Mouse (Mus musculus): ENCODE measurements around the gene Trpm1. TPM values are rescaled to one million over a fixed set of nuclear protein-coding genes. Genes with fewer than 3 reads are reported as not detected.

Trpm1 gene
- polyA plus RNA-seq, 1 experiment from 2014 or later = 1.6 TPM

DNA sequence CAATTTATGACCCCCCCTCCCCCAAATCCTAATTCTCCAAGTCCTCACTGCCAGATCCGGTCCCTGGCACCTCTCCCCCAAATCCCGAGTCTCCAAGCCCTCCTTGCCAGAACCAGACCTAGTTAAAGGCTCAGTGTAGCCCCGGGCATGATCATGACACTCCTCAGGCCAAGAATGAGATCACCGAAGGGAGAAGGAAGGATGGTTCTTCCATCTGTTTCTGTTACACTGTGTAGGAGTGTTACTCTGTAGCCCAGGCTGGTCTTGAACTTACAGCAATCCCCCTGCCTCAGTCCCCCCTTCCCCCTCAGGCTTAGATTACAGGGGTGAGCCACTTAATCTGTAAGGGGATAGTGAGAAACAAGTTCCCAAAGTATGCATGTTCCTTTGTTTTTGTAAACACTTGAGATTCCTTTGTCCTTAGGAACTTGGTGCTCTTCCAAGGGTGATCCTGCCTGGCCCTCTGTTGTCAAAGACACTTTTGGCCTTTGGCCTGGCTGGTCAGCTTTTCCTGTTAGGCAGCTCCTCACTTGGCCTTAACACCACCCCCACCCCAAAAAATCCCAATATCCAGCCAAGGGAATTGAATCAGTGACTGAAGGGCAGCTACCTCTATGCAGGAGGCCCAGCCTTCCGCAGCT is 2.8 kb downstream of the Trpm1 start:
- no peak for ATAC-seq (ENCODE audit: insufficient number of reproducible peaks, insufficient read depth, low FRiP score, low TSS enrichment, low read depth)
- Histone ChIP-seq H3K4me2 (no peak overlapping the region), H3K36me3 (no peaks in the 10 kb centered on the region), H3K9ac (no peak overlapping the region), H3K27ac (no peak overlapping the region), H3K4me3 (no peak overlapping the region), H3K27me3 (no peaks in the 10 kb centered on the region), H3K4me1 (peaks cover 24% of the 10 kb centered on the region), H3K9me3 (no peaks in the 10 kb centered on the region)
- WGBS = 70% methylated on average over 5 of the region's 5 CpGs

- Histone ChIP-seq H3K27ac (no peak overlapping the region), H3K27me3 (no peaks in the 10 kb centered on the region), H3K9ac (no peak overlapping the region), H3K9me3 (no peaks in the 10 kb centered on the region), H3K4me1 (peaks cover 24% of the 10 kb centered on the region), H3K4me2 (no peak overlapping the region), H3K4me3 (no peak overlapping the region), H3K36me3 (no peaks in the 10 kb centered on the region)
- no peak for ATAC-seq (ENCODE audit: insufficient number of reproducible peaks, insufficient read depth, low FRiP score, low TSS enrichment, low read depth)
- WGBS = 53% methylated on average over 7 of the region's 7 CpGs
Observed at GRCm38 (mm10) chr7:64156918-64157690, 3.5 kb downstream of the Trpm1 start.

DNA sequence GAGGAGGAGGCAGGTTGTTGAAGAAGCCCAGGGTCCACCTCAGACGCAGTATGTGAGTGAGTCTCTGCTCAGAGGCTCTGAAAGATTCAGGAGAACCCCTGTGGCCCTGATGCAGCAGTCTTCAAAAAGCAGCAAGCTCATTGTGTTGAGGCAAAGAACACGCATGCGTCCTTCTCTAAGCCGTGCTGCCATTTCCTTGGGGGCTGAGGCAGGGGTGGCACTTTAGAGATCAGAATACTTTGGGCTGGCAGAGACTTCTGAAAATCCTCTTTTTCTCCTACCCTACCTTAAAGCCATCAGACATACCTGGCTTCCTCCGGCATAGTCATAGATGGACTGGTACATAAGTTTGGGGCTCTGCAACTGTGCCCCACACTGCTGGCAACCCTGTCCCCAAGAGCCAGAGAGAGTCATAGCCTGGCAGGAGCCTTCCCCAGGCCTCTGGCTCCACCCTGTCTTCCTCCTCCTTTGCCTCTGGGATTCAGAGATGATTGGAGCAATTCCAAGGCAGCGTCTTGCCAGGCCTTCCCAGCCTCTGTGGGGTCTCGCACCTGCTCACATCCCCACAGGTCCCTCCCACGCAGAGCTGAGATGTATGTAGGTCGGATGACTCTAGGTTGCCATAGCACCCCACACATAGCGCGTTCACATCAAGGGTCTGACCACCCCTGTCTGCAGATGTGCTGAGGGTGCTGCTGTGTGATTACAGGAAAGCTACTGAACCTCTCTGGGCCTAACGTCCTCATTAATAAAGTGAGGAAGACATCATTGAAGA is 4.8 kb downstream of the Trpm1 start:
- Histone ChIP-seq H3K4me3 (no peak overlapping the region), H3K9ac (no peak overlapping the region), H3K27ac (no peak overlapping the region), H3K4me2 (no peak overlapping the region), H3K27me3 (no peaks in the 10 kb centered on the region), H3K4me1 (peaks cover 24% of the 10 kb centered on the region), H3K9me3 (no peaks in the 10 kb centered on the region), H3K36me3 (no peaks in the 10 kb centered on the region)
- ATAC-seq (ENCODE audit: insufficient number of reproducible peaks, insufficient read depth, low FRiP score, low TSS enrichment, low read depth) = no peak
- WGBS = 71% methylated on average over 12 of the region's 12 CpGs

GRCm38 (mm10) chr7:64159056-64159542 is 5.5 kb downstream of the Trpm1 start:
- 65% methylated on average over 5 of the region's 5 CpGs for WGBS
- H3K27ac ChIP-seq = no peak overlapping the region
- no peak for ATAC-seq (ENCODE audit: insufficient number of reproducible peaks, insufficient read depth, low FRiP score, low TSS enrichment, low read depth)
- no peaks in the 10 kb centered on the region for H3K27me3 ChIP-seq
- H3K4me2 ChIP-seq = no peak overlapping the region
- H3K4me1 ChIP-seq = peaks cover 24% of the 10 kb centered on the region
- H3K9ac ChIP-seq = no peak overlapping the region
- H3K36me3 ChIP-seq = no peaks in the 10 kb centered on the region
- H3K4me3 ChIP-seq = no peak overlapping the region
- no peaks in the 10 kb centered on the region for H3K9me3 ChIP-seq

DNA sequence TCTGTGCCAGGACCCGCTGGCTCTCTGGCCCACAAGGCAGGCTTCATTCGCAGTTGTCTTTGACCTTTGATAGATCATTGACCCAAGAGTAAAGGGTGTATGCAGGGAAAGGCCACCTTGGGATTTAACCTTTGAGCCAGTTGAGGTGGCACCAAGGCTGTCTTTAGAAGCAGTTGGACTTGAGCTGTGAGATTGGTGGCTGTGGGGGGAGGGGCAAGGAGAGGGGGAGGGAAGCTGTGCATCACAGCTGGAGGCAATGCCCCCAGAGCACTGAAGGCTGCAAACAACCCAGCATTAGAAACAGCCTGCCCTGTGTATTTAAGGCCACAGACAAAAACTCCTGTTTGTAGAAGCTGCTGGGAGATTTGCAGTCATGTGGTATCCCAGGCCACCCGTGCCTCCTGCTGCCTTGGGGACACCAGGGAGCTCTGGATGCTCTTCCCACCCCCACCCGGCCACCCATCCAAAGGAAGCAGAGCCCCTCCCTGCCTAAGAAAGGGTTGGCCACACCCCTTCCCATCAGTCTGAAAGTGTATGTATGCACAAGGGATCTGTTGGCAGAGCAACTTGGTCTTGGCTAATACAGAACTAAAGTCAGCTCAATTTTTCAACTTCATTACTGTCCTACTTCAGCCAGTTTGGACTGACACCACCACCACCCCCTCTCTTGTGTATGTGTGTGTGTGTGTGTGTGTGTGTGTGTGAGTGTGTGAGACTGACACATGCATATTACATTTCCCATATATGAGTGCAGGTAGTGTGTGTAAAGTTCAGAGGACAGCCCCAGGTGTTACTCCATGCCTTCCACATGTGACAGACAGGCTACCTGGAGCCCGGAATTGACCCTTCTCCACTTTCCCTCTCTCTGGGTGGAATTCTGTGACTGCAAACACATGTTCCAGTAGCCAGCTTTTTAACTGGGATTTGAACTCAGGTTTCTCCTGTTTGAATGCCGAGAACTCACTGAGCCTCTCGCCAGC is 6.3 kb downstream of the Trpm1 start:
- peaks cover 24% of the 10 kb centered on the region for H3K4me1 ChIP-seq
- no peak overlapping the region for H3K9ac ChIP-seq
- WGBS = 47% methylated on average over 7 of the region's 7 CpGs

DNA sequence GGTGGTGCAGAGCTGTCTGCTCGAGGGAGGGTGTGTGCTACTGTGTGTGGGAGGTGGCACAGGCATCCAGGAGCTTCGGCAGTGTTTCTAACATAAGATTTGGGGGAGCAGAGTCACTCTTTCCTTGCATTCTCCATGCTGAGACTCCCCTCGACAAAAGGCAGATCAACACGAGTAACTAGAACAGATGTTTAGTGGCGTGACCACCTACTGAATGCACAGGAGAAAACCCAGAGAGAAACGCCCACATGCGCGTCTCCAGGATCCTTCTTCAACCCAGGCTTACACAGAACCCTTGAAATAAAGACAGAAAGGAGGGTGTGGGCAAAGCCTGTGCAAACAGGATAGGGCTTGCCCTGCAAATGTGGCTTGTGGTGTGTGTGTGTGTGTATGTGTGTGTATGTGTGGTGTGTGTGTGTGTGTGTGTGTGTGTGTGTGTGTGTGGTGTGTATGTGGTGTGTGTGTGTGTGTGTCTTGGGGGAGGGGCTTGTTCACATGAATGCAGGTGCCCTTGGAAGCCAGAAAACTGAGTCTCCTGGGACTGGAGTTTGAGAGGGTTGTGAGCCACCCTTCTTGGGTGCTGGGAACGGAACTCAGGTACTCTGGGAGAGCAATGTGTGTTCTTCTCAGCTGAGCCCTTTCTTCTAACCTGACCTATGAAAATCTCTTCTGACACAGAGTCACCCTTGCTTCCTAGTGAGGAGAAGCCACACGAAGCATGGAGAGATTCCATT is 7.3 kb downstream of the Trpm1 start:
- peaks cover 16% of the 10 kb centered on the region for H3K4me1 ChIP-seq
- no peak overlapping the region for H3K27ac ChIP-seq
- ATAC-seq (ENCODE audit: insufficient number of reproducible peaks, insufficient read depth, low FRiP score, low TSS enrichment, low read depth) = no peak
- no peaks in the 10 kb centered on the region for H3K27me3 ChIP-seq
- WGBS = 55% methylated on average over 10 of the region's 10 CpGs
- H3K36me3 ChIP-seq = no peaks in the 10 kb centered on the region
- no peak overlapping the region for H3K4me2 ChIP-seq
- no peaks in the 10 kb centered on the region for H3K9me3 ChIP-seq
- H3K9ac ChIP-seq = no peak overlapping the region
- no peak overlapping the region for H3K4me3 ChIP-seq

More for the DNA sequence above, 6.3 kb downstream of the Trpm1 start:
- Histone ChIP-seq H3K27me3 (no peaks in the 10 kb centered on the region), H3K36me3 (no peaks in the 10 kb centered on the region), H3K9me3 (no peaks in the 10 kb centered on the region), H3K4me2 (no peak overlapping the region), H3K27ac (no peak overlapping the region), H3K4me3 (no peak overlapping the region)
- no peak for ATAC-seq (ENCODE audit: insufficient number of reproducible peaks, insufficient read depth, low FRiP score, low TSS enrichment, low read depth)

DNA sequence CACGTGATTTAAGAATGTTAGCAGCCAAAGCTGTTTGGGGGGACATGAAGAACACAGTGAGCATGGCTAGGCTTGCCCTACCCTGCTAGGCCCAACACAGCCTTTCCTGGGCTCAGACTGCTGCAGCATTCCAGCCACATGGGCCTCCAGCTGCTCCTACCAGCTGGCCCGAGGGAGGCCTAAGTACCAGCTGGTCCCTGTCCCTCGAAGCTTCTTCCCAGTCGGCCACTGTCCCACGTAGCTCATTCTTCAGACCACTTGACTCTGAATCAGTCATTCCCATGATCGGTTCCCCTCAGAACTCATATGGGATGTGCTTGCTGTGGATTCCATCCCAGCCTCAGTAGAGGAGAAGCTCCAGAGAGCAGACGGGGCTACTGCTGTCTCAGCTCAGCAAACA is 8.4 kb downstream of the Trpm1 start:
- ATAC-seq (ENCODE audit: insufficient number of reproducible peaks, insufficient read depth, low FRiP score, low TSS enrichment, low read depth) = no peak
- Histone ChIP-seq H3K4me1 (peaks cover 12% of the 10 kb centered on the region), H3K36me3 (no peaks in the 10 kb centered on the region), H3K4me2 (no peak overlapping the region), H3K4me3 (no peak overlapping the region), H3K9me3 (no peaks in the 10 kb centered on the region), H3K27me3 (no peaks in the 10 kb centered on the region), H3K9ac (no peak overlapping the region), H3K27ac (no peak overlapping the region)
- WGBS = 74% methylated on average over 7 of the region's 7 CpGs

DNA sequence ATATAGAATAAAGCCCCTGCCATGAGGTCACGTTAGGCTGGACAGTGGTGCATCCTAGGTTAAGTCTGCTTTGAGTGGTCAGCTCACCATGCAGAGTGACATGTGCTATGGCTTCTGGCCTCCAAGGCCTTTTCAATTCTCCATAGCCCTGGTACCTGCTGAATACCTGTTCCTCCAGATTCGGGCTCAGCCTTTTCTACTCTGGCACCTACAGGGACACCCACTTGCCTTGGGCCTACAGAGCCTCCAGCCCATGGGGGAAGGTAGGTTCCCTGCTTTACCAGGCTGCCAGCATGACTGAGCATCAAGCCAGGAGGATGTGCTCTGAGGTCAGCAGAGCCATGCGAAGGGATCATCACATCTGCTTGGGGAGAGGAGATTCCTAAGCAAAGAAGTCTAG is 9.5 kb downstream of the Trpm1 start:
- no peaks in the 10 kb centered on the region for H3K27me3 ChIP-seq
- no peak overlapping the region for H3K4me3 ChIP-seq
- H3K4me2 ChIP-seq = no peak overlapping the region
- 86% methylated on average over 3 of the region's 3 CpGs for WGBS
- no peak overlapping the region for H3K9ac ChIP-seq
- peaks cover 12% of the 10 kb centered on the region for H3K4me1 ChIP-seq
- H3K27ac ChIP-seq = no peak overlapping the region
- no peaks in the 10 kb centered on the region for H3K36me3 ChIP-seq
- H3K9me3 ChIP-seq = no peaks in the 10 kb centered on the region
- ATAC-seq (ENCODE audit: insufficient number of reproducible peaks, insufficient read depth, low FRiP score, low TSS enrichment, low read depth) = no peak

GRCm38 (mm10) chr7:64163890-64164289 is 10.3 kb downstream of the Trpm1 start:
- no peaks in the 10 kb centered on the region for H3K27me3 ChIP-seq
- no peak overlapping the region for H3K4me2 ChIP-seq
- 93% methylated on average over 1 of the region's 1 CpGs for WGBS
- no peaks in the 10 kb centered on the region for H3K36me3 ChIP-seq
- no peak overlapping the region for H3K4me3 ChIP-seq
- ATAC-seq (ENCODE audit: insufficient number of reproducible peaks, insufficient read depth, low FRiP score, low TSS enrichment, low read depth) = no peak
- peaks cover 12% of the 10 kb centered on the region for H3K4me1 ChIP-seq
- H3K9ac ChIP-seq = no peak overlapping the region
- no peak overlapping the region for H3K27ac ChIP-seq
- H3K9me3 ChIP-seq = no peaks in the 10 kb centered on the region

DNA sequence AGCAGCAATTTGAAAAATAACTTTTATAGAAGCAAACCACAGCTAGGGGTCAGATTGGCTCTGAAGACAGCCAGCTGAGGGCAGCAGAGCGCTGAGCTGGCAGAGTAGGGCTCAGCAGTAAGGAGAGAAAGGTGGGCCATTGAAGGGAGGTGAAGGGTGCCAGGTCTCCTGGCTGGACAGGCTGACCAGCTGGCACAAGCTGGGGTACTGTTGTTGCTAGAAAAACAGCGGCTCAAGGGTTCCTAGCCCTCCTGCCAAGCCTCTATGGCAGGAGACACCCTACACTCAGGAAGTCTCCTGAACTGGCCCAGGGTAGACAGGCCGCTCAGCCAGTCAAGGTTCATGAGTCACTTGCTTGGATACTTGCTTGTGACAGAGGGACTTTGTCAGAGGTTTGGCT is 11.4 kb downstream of the Trpm1 start:
- H3K27ac ChIP-seq = no peak overlapping the region
- WGBS = 63% methylated on average over 3 of the region's 3 CpGs
- no peak for ATAC-seq (ENCODE audit: insufficient number of reproducible peaks, insufficient read depth, low FRiP score, low TSS enrichment, low read depth)
- no peak overlapping the region for H3K9ac ChIP-seq
- no peak overlapping the region for H3K4me3 ChIP-seq
- H3K4me2 ChIP-seq = no peak overlapping the region
- H3K27me3 ChIP-seq = no peaks in the 10 kb centered on the region
- peaks cover 3% of the 10 kb centered on the region for H3K4me1 ChIP-seq
- no peaks in the 10 kb centered on the region for H3K36me3 ChIP-seq
- no peaks in the 10 kb centered on the region for H3K9me3 ChIP-seq
